Mouse (Mus musculus) neural tube, embryonic 10.5 days (tissue): Measurements from ENCODE around the gene Fermt2.
"Not testable (repeated sequence)": the region's sequence is repeated elsewhere in the genome, so short reads cannot be mapped to it uniquely, and the experiment has no call there.

Source experiments
- DNase-seq: peaks from one replicate; pipeline ENCODE4 v3.0.0-alpha.2; 2017; ENCODE audit warnings: low spot score; ENCODE audit errors: extremely low spot score

Gene Fermt2

GRCm38 (mm10) chr14:45510787-45511186, 19.1 kb downstream of the Fermt2 start:
- no peak for DNase-seq

GRCm38 (mm10) chr14:45507923-45508322, 22.0 kb downstream of the Fermt2 start:
- no peak for DNase-seq

- DNase-seq: no peak
These were observed 22.5 kb downstream of the Fermt2 start for GRCm38 (mm10) chr14:45507447-45507846.

GRCm38 (mm10) chr14:45507032-45507431, 22.9 kb downstream of the Fermt2 start:
- peak; percentile 22 for DNase-seq

- no peak for DNase-seq
These were observed 23.8 kb downstream of the Fermt2 start for GRCm38 (mm10) chr14:45506165-45506564.

GRCm38 (mm10) chr14:45504422-45505113, 25.4 kb downstream of the Fermt2 start:
- DNase-seq: no peak

GRCm38 (mm10) chr14:45503934-45504333, 26.0 kb downstream of the Fermt2 start:
- DNase-seq: no peak

- no peak for DNase-seq
These were observed 29.9 kb downstream of the Fermt2 start for GRCm38 (mm10) chr14:45500052-45500451.

GRCm38 (mm10) chr14:45497116-45497515, 32.8 kb downstream of the Fermt2 start:
- no peak for DNase-seq

- DNase-seq: not testable (repeated sequence)
These were observed 34.1 kb downstream of the Fermt2 start for GRCm38 (mm10) chr14:45495810-45496209.

- no peak for DNase-seq
These were observed 36.0 kb downstream of the Fermt2 start for GRCm38 (mm10) chr14:45493891-45494290.

GRCm38 (mm10) chr14:45492668-45493067, 37.2 kb downstream of the Fermt2 start:
- no peak for DNase-seq

GRCm38 (mm10) chr14:45492038-45492437, 37.9 kb downstream of the Fermt2 start:
- no peak for DNase-seq

GRCm38 (mm10) chr14:45487201-45487600, 42.7 kb downstream of the Fermt2 start:
- not testable (repeated sequence) for DNase-seq

GRCm38 (mm10) chr14:45483361-45483760, 46.6 kb downstream of the Fermt2 start:
- not testable (repeated sequence) for DNase-seq

- DNase-seq: no peak
These were observed 50.7 kb downstream of the Fermt2 start for GRCm38 (mm10) chr14:45478977-45479806.

GRCm38 (mm10) chr14:45478515-45478914, 51.4 kb downstream of the Fermt2 start:
- no peak for DNase-seq

GRCm38 (mm10) chr14:45477651-45478050, 52.3 kb downstream of the Fermt2 start:
- no peak for DNase-seq

- no peak for DNase-seq
These were observed 52.9 kb downstream of the Fermt2 start for GRCm38 (mm10) chr14:45476990-45477389.

- DNase-seq: no peak
These were observed 57.4 kb downstream of the Fermt2 start for GRCm38 (mm10) chr14:45472536-45472935.

- DNase-seq: no peak
These were observed 60.5 kb downstream of the Fermt2 start for GRCm38 (mm10) chr14:45469446-45469845.

GRCm38 (mm10) chr14:45466371-45466770, 63.5 kb downstream of the Fermt2 start:
- DNase-seq: not testable (repeated sequence)
